Mouse (Mus musculus): ENCODE measurements at regions not wholly inside any gene's neighbourhood (a gene's known extent, or its start where the extent isn't known, plus 50 kb on each side); places are given as distances from the start of the nearest gene placed in this dataset.

DNA sequence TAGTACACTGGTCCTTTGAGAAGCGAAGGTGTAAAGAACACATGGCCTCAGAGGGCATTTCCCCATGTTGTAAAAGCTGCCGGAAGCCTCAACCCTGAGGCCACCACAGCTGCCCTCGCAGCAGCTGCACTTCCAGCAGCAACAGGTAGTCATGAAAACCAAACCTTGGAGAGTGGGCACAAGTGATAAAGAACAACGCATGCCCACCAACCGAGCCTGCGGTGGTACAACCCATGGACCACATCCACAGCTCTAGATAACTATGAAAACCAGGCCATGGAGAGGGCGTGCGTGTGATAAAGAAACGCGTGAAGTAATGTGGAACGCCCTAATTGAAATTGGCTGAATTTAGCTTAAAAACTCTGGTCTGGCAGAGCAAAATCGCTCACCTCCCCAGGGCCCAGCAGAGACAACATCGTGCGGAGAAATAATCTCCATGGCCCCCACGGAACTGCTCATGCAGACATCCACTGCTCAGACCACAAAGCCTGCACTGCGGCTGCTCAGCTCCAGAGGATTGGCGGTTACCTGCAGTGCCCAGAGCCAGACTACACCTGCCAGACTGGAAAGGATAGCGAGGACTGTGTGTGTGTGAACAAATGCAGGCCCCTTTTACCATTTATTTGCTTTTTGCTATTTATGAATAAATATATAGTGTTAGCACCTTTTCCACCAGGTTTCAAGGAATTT, 170.2 kb upstream of the Hey2 start:
- Histone ChIP-seq H3K27me3 (replicated peaks; ENCODE audit: control insufficient read depth, insufficient read depth, low read length) (no peaks in the 10 kb centered on the region), H3K36me3 (ENCODE audit: control insufficient read depth, insufficient read depth) (no peaks in the 10 kb centered on the region), H3K27ac (ENCODE audit: low read depth, low read length) (no peak overlapping the region), H3K4me3 (ENCODE audit: low read depth, low read length) (no peak overlapping the region), H3K4me2 (replicated peaks; ENCODE audit: low read depth) (no peak overlapping the region), H3K9ac (ENCODE audit: low read depth, low read length) (no peak overlapping the region), H3K4me1 (replicated peaks; ENCODE audit: control insufficient read depth, insufficient read depth, low read length) (no peaks in the 10 kb centered on the region), H3K9me3 (ENCODE audit: control insufficient read depth) (no peaks in the 10 kb centered on the region)
- 84% methylated on average over 18 of the region's 18 CpGs for WGBS
- no peak for ATAC-seq
- no peak for TF ChIP-seq CTCF (IDR thresholded peaks at IDR 0.05; ENCODE audit: low read depth)

DNA sequence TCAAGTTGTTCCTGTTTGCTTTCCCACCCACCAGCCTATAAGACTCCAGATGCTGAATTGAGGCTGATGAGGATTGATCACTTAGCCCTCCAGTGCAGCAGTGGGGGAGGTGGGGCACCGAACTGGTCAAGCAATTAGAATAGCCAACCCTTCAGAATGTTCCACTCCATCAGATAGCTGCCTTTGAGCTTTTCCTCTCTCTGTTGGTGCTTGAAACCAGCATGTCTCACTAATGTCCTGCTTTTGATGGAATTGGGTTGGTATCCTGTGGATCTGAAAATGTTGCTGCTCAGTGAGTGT, 167.3 kb upstream of the Hey2 start:
- no peak overlapping the region for H3K4me2 ChIP-seq (replicated peaks; ENCODE audit: low read depth)
- no peaks in the 10 kb centered on the region for H3K27me3 ChIP-seq (replicated peaks; ENCODE audit: control insufficient read depth, insufficient read depth, low read length)
- TF ChIP-seq CTCF (IDR thresholded peaks at IDR 0.05; ENCODE audit: low read depth) = no peak
- H3K9ac ChIP-seq (ENCODE audit: low read depth, low read length) = no peak overlapping the region
- no peak for ATAC-seq
- H3K4me1 ChIP-seq (replicated peaks; ENCODE audit: control insufficient read depth, insufficient read depth, low read length) = no peaks in the 10 kb centered on the region
- 54% methylated on average over 1 of the region's 1 CpGs for WGBS
- H3K27ac ChIP-seq (ENCODE audit: low read depth, low read length) = no peak overlapping the region
- H3K9me3 ChIP-seq (ENCODE audit: control insufficient read depth) = no peaks in the 10 kb centered on the region
- no peaks in the 10 kb centered on the region for H3K36me3 ChIP-seq (ENCODE audit: control insufficient read depth, insufficient read depth)
- no peak overlapping the region for H3K4me3 ChIP-seq (ENCODE audit: low read depth, low read length)

DNA sequence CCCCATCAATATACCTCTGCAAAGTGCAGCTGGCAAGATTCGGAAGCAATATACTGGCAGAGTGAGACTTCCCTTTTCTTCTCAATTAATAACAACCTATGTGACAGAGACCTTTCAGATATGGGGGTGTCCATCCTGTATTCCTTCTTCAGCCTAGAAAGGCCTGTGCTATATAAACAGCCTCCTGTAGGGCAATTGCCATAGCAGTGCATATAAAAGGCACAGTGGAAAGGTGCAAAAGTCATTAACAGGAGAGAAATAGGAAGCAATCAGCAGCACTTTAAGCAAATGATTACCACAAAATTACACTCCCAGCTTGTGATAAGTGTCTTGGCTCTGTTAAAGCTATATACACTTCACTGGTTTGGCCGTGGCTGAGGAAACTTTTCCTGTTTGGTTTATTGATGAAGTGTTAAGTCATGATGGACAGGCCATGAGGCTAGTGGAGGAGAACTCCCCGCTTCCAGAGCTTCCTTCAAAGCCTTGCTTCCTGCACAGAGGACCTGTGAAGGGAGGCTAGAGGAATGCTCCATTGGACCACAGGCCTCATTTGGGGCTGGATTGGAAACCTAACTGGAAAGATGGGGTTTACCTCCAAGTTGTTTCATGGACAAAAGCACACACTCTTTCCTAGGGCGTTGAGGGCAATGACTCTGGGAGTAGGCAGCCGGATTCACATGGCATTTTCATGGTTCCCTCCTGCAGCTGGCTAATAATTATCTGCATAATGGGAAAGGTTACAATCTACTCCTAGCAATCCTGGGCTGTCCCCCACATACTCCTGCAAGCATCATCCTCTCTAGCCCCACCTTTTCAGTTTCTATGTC, 166.7 kb upstream of the Hey2 start:
- ATAC-seq = 0 out of 2 replicates have a peak, but pooled peaks have one; percentile 31
- Histone ChIP-seq H3K27ac (ENCODE audit: low read depth, low read length) (no peak overlapping the region), H3K4me3 (ENCODE audit: low read depth, low read length) (no peak overlapping the region), H3K36me3 (ENCODE audit: control insufficient read depth, insufficient read depth) (no peaks in the 10 kb centered on the region), H3K4me2 (replicated peaks; ENCODE audit: low read depth) (no peak overlapping the region), H3K9ac (ENCODE audit: low read depth, low read length) (no peak overlapping the region), H3K27me3 (replicated peaks; ENCODE audit: control insufficient read depth, insufficient read depth, low read length) (no peaks in the 10 kb centered on the region), H3K9me3 (ENCODE audit: control insufficient read depth) (no peaks in the 10 kb centered on the region), H3K4me1 (replicated peaks; ENCODE audit: control insufficient read depth, insufficient read depth, low read length) (no peaks in the 10 kb centered on the region)
- 41% methylated on average over 5 of the region's 5 CpGs for WGBS
- TF ChIP-seq CTCF (IDR thresholded peaks at IDR 0.05; ENCODE audit: low read depth) = 0 out of 2 replicates have a peak, but pooled peaks have one; percentile 10

DNA sequence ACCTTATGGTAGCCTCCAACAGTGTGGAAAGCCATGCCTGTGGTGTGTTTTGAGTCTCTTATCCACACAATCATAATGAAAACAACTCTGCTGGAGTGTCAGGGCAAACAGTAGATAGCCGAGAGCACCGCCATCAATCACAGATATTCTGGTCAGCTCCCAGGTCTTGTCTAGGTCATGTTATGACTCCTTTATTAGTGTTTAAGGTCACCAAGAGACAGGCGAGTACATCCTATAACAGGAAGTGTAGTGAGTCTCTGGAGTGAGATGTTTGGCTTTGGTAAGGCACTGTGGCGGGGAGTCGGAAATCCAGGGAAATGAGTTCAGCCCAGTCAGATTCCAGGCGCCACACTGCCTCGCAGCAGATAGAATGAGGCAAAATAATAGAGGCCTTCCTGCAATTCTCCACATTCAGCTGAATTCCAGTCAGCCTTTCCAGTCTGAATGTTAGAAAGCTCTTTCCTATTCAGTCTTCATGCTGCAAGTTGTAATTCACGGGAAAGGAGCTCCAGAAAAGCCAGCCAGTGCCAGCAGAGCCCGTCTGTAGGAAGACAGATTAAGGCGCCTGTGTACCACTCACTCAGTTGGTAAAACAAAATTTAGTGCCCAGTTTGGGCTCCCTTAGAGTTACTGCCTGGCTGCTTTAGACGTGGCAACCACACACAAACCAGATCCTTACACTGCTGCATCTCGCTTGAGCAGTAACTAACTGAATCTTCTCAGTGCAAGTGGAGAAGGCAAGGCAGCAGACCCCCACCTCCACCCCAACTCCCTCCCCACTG, 155.8 kb upstream of the Hey2 start:
- no peak overlapping the region for H3K9ac ChIP-seq (ENCODE audit: low read depth, low read length)
- no peaks in the 10 kb centered on the region for H3K9me3 ChIP-seq (ENCODE audit: control insufficient read depth)
- no peaks in the 10 kb centered on the region for H3K27me3 ChIP-seq (replicated peaks; ENCODE audit: control insufficient read depth, insufficient read depth, low read length)
- ATAC-seq = no peak
- TF ChIP-seq CTCF (IDR thresholded peaks at IDR 0.05; ENCODE audit: low read depth) = no peak
- no peaks in the 10 kb centered on the region for H3K4me1 ChIP-seq (replicated peaks; ENCODE audit: control insufficient read depth, insufficient read depth, low read length)
- 48% methylated on average over 12 of the region's 12 CpGs for WGBS
- H3K4me3 ChIP-seq (ENCODE audit: low read depth, low read length) = no peak overlapping the region
- H3K4me2 ChIP-seq (replicated peaks; ENCODE audit: low read depth) = no peak overlapping the region
- H3K36me3 ChIP-seq (ENCODE audit: control insufficient read depth, insufficient read depth) = no peaks in the 10 kb centered on the region
- no peak overlapping the region for H3K27ac ChIP-seq (ENCODE audit: low read depth, low read length)

DNA sequence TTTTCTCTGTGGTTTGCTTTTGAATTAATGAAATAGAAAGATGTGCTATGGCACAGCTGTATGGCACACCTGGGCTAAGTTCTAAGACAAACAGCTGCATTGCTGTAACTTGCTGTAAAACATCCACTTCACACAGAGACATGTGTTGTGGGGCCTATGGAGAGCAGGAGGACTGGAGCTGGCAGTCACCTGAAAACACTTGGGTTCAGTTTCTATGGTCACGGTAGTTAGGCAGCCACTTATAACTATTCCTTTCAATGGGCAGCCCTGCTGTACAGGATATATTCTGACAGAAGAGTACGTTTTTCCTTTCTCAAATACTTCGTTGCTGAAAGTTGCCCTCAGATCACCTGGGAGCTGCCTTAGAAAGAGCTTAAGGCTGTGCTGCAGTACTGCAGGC, 149.6 kb upstream of the Hey2 start:
- Histone ChIP-seq H3K36me3 (ENCODE audit: control insufficient read depth, insufficient read depth) (no peaks in the 10 kb centered on the region), H3K4me2 (replicated peaks; ENCODE audit: low read depth) (no peak overlapping the region), H3K9me3 (ENCODE audit: control insufficient read depth) (no peaks in the 10 kb centered on the region), H3K4me3 (ENCODE audit: low read depth, low read length) (no peak overlapping the region), H3K27me3 (replicated peaks; ENCODE audit: control insufficient read depth, insufficient read depth, low read length) (no peaks in the 10 kb centered on the region), H3K4me1 (replicated peaks; ENCODE audit: control insufficient read depth, insufficient read depth, low read length) (no peaks in the 10 kb centered on the region), H3K27ac (ENCODE audit: low read depth, low read length) (no peak overlapping the region), H3K9ac (ENCODE audit: low read depth, low read length) (no peak overlapping the region)
- TF ChIP-seq CTCF (IDR thresholded peaks at IDR 0.05; ENCODE audit: low read depth) = no peak
- no peak for ATAC-seq
- WGBS = 83% methylated on average over 3 of the region's 3 CpGs

DNA sequence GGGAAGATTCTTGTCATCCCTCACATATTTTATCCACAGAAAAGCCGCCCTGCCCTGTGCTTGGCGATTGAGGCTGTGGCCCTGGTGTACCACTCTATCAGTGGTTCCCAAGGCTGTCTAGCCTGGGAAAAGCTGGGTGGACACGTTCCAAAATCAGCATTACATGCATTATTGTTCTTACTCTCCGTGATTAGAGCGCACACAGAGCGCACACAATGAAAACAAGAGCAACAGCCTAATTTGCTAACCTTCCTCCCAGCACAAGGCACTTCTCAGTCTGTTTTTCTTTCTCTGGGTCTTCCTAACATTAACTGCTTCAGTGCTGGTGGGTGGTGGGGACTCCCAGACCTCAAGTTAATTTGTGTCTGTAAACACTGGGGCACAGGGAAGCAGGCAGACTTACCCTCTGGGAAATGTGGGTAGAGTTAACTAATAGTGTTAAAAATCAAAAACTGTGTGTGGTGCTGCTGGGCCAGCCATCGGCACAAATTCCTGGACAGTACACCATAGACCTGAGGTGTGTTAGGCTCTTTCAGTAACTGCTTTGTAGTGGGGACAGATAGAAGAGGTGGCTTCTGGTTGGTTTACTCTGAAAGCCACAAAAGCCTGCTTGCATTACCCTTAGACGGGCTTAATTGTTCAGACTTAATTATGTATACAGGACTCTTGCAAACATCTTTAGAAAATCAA, 137.8 kb upstream of the Hey2 start:
- H3K27me3 ChIP-seq (replicated peaks; ENCODE audit: control insufficient read depth, insufficient read depth, low read length) = no peaks in the 10 kb centered on the region
- WGBS = 20% methylated on average over 8 of the region's 8 CpGs
- no peaks in the 10 kb centered on the region for H3K4me1 ChIP-seq (replicated peaks; ENCODE audit: control insufficient read depth, insufficient read depth, low read length)
- no peak overlapping the region for H3K4me3 ChIP-seq (ENCODE audit: low read depth, low read length)
- no peak for TF ChIP-seq CTCF (IDR thresholded peaks at IDR 0.05; ENCODE audit: low read depth)
- H3K36me3 ChIP-seq (ENCODE audit: control insufficient read depth, insufficient read depth) = no peaks in the 10 kb centered on the region
- no peaks in the 10 kb centered on the region for H3K9me3 ChIP-seq (ENCODE audit: control insufficient read depth)
- no peak overlapping the region for H3K27ac ChIP-seq (ENCODE audit: low read depth, low read length)
- no peak overlapping the region for H3K9ac ChIP-seq (ENCODE audit: low read depth, low read length)
- peak overlapping the region; percentile 1; the same call in 1 of the 2 replicates for H3K4me2 ChIP-seq (replicated peaks; ENCODE audit: low read depth)
- no peak for ATAC-seq

All from intestine, postnatal 0 days (tissue).